Mouse (Mus musculus): ENCODE measurements at regions not wholly inside any gene's neighbourhood (a gene's known extent, or its start where the extent isn't known, plus 50 kb on each side); places are given as distances from the start of the nearest gene placed in this dataset.
"Not testable (repeated sequence)": the region's sequence is repeated elsewhere in the genome, so short reads cannot be mapped to it uniquely, and the experiment has no call there.

DNA sequence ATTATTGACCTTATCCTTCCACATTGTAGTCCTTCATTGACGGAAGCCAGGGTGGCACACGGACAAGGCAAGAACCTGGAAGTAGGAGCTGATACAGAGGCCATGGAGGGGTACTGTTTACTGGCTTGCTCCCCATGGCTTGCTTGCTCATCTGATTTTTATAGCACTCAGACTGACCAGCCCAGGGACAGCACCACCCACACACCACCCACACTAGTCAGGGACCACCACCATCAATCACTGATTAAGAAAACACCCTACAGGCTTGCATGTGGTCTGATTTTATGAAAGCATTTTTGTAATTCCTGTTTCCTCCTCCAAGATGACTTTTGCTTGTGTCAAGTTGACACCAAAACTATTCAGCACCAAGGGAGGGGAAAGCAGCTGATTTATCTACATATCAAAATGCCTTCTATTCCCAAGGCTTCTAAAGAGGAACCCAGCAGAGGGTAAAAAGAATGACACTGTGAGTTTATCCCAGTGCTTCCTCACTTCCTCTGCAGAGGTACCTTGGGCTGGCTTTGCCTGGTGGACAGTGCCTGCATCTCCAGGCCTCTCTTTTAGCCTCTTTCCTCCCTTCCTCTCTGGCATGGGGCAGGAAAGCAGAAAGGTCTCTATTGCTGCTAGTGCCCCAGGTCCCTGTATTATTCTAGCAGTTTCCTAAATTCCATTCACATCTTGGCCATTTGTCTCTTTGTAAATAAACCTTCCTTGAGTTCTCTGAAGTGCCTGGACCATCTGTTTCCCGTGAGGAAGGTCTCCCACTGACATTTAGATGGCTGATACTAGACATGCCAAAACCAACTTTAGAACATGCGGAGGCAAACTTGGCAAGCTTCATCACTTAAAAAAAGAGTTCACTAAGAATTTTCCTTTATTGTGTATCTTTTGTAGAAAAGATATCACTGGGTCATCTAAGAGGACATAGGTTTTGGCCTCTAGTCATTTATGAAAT lies 507.6 kb downstream of the Gja1 start:
- in situ Hi-C loops (cut with MboI, MseI), result no loop called here

DNA sequence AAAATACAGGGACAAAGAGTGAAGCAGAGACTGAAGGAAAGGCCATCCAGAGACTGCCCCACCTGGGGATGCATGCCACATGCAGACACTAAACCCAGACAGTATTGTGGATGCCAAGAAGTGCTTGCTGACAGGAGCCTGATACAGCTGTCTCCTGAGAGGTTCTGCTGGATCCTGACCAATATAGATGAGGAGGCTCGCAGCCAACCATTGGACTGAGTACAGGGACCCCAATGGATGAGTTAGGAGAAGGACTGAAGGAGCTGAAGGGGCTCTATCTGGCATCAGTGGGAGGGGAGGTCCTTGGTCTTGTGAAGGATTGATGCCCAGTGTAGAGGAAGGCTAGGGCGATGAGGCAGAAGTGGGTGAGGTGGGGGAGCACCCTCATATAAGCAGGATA lies 514.4 kb downstream of the Gja1 start:
- in situ Hi-C loops (cut with MboI, MseI), result not testable (repeated sequence)

GRCm38 (mm10) chr10:56892666-56893209 lies 515.6 kb downstream of the Gja1 start:
- in situ Hi-C loops (cut with MboI, MseI), result no loop called here

- in situ Hi-C loops (cut with MboI, MseI), result no loop called here
Measured at GRCm38 (mm10) chr10:56893210-56893705, 516.1 kb downstream of the Gja1 start.

DNA sequence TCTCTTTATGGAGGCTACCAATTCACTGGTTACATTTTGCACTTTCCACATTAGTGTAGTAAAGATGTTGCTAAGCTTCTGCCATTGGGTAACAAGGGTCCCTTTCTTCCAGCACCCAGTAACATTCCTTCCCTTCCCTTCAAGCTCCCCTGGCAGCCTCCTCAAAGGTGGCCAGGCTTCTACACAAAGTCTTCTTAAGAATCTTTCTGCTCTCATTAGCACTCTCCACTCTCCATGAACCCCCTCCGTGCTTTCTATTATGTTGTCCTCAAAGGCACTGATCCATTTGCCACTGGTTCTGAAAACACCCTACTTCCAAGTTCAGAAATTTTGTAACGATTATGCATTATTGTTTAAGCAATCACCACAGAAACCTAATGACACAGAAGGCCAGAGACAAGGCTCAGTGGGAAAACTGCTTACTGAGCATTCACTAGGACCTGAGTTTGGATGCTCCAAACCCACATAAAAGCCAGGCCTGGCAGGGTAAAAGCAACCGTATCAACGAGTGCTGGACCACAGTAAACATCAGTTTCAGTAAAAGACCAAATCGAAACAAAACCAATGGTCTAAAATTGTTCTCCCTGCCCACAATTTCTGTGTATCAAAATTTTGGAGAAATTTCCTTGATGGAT lies 522.6 kb downstream of the Gja1 start:
- in situ Hi-C loops (cut with MboI, MseI), result no loop called here

DNA sequence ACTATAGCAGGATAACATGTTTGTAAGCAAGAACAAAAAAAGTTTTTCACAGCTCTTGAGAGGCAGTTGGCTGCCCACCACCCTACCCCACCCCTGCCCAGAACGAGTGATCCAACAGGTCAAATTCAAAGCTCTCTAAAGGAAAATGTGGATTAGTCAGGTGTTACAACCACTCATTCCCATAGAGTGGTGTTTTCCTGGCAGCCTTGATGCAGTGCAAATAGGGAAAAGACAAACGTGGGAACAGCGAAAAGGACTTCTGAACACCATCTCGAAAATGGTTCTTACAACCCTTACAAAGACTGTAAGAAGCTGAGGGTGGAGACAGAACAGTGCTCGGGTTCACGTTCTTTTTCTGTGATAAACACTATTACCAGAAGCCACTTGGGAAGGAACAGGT lies 523.8 kb downstream of the Gja1 start:
- in situ Hi-C loops (cut with MboI, MseI), result no loop called here

- in situ Hi-C loops (cut with MboI, MseI), result no loop called here
Measured at GRCm38 (mm10) chr10:56912711-56913110, 535.6 kb downstream of the Gja1 start.

DNA sequence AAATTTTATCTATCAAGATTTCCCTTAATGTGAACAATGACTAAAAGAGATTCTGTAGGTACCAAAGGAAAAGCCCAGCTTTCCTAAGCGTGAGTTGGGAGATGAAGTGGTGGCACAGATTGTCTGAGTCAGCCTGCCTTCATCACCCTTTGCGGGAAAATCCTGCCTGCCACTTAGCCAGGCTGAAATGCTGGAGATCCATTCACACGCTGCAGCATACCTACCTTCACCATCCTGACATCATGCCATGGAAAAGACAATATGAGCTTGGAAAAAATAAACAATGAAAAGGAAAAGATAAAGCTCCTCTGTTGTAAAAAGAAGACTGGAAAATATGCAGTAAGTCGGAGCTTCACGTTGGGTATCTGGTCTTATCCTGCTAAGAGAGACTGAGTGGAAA lies 537.0 kb downstream of the Gja1 start:
- in situ Hi-C loops (cut with MboI, MseI), result no loop called here

GRCm38 (mm10) chr10:56918412-56918811 lies 541.3 kb downstream of the Gja1 start:
- in situ Hi-C loops (cut with MboI, MseI), result no loop called here

GRCm38 (mm10) chr10:56920711-56921672 lies 543.9 kb downstream of the Gja1 start:
- in situ Hi-C loops (cut with MboI, MseI), result no loop called here

DNA sequence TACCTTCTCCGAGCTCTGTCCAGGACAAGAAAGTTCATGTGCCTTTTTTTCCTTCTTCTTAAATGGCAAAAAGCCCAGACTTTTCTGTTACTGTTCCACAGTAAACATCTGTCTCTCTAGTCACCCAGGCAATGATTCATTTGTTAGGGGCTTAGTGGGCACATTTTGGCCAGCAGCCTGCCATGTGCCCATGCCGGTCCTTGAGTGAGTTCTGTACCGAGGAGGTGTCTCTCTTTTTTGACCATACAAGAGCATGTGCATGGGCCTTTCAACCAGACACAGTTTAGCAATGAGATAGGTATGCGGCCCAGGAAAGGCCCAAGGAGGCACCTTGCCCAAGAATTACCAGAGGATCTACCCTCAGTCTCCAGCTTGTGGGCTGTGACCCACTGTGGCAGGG lies 551.0 kb upstream of the Hsf2 start:
- in situ Hi-C loops (cut with MboI, MseI), result no loop called here

- in situ Hi-C loops (cut with MboI, MseI), result no loop called here
Measured at GRCm38 (mm10) chr10:56941972-56942371, 544.2 kb upstream of the Hsf2 start.

GRCm38 (mm10) chr10:56944434-56945145 lies 541.6 kb upstream of the Hsf2 start:
- in situ Hi-C loops (cut with MboI, MseI), result no loop called here

GRCm38 (mm10) chr10:56956728-56957127 lies 529.5 kb upstream of the Hsf2 start:
- in situ Hi-C loops (cut with MboI, MseI), result no loop called here

GRCm38 (mm10) chr10:56962096-56962807 lies 523.9 kb upstream of the Hsf2 start:
- in situ Hi-C loops (cut with MboI, MseI), result no loop called here

- in situ Hi-C loops (cut with MboI, MseI), result no loop called here
Measured at GRCm38 (mm10) chr10:56963215-56963614, 523.0 kb upstream of the Hsf2 start.

DNA sequence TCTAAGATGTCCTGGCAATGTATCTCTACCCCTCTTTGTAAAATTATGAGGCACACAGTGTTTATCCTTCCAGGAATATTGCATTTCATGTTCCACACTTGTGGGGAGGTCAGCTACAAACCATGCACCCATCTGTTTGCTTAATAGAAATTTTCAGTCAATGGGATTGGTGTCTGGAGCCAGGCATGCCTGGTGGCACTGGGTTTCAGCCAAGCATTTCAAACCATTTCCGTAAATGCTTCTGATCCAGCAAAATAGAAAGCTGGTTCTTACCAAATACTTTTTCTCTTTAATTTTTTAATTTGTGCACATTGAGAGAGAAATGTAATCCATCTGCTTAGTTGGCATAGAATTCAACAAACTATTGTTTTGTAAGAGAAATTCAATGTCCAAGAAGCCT lies 517.3 kb upstream of the Hsf2 start:
- in situ Hi-C loops (cut with MboI, MseI), result no loop called here

- in situ Hi-C loops (cut with MboI, MseI), result no loop called here
Measured at GRCm38 (mm10) chr10:56974812-56975211, 511.4 kb upstream of the Hsf2 start.

DNA sequence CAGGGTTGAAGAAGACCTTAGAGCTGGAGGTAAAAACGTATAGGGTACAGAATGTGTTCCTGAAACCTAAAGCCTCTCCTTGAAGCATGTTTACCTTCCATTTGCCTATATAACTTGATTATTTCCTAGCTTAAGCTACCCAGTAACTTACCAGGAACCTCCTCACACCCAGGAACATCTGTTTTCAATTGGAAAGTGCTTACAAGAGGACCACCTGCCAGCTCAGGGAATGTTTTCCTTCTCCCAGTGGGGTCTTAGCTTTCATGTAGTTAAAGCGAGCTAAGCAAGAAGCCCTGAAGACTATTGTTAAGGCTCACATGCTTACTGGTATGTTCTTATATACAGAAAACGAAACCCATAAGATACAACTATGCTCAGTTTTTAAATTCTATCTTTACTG lies 506.6 kb upstream of the Hsf2 start:
- in situ Hi-C loops (cut with MboI, MseI), result no loop called here

DNA sequence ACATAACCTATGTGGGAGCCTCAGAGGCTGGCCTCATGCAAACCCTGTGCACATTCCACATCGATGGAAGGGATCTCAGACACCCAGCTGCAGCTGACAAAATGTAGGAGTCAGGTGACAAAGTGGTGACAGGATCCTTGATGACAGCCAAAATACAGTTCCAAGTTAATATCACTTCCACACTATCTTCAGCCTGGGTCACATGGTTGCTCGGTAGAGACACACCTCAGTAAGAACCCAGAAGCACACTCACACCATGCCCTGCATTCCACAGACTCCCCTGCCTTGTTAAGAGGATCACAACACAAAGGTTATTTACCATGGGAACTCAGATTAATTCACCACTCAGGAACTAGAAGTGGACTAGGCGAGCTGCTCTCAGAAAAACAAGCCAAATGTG lies 505.4 kb upstream of the Hsf2 start:
- in situ Hi-C loops (cut with MboI, MseI), result no loop called here

All from regulatory T cell (primary cell).